Mouse (Mus musculus) neural tube, embryonic 10.5 days (tissue): ENCODE data around the gene Ctla4.

Source experiments
- DNase-seq: peaks from one replicate; pipeline ENCODE4 v3.0.0-alpha.2; 2017; ENCODE audit warnings: low spot score; ENCODE audit errors: extremely low spot score

Ctla4 gene

DNA sequence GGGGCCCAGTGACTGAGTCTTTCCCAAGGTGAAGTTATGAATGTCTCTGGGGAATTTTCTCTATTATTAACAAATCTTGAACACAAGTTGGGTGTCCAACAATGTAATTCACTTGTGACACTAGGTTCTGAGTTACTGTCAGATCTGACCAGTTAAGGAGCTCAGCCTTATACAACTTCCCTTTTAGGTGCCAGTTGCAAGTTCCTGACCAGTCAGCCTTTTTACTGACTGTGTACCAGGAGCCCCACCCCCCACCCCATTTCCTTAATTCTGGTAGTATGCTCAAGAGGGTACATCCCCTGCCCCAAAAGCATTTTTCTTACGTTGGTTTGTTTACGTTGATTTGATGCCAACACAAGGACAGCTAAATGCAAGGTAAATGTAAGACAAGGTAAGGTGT is 21.6 kb upstream of the Ctla4 start:
- no peak for DNase-seq

DNA sequence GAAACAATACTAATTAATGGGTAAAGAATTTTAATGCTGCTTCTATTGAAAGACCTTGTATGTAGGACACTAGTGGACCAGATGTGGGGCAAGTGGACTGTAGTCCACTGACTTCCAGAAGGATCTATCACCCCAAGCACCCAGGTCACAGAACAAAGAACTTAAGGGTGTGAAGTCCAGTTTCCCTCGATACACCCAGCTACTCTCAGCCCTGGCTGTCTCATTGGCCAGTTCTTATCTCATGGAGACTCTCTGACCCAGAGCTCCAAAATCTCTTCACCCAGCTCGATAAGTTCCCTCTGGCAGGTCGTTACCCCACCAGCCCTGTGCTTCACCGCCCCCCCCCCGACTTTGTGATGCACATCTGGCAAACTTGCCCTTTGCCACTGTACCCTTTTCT is 20.8 kb upstream of the Ctla4 start:
- DNase-seq: no peak

DNA sequence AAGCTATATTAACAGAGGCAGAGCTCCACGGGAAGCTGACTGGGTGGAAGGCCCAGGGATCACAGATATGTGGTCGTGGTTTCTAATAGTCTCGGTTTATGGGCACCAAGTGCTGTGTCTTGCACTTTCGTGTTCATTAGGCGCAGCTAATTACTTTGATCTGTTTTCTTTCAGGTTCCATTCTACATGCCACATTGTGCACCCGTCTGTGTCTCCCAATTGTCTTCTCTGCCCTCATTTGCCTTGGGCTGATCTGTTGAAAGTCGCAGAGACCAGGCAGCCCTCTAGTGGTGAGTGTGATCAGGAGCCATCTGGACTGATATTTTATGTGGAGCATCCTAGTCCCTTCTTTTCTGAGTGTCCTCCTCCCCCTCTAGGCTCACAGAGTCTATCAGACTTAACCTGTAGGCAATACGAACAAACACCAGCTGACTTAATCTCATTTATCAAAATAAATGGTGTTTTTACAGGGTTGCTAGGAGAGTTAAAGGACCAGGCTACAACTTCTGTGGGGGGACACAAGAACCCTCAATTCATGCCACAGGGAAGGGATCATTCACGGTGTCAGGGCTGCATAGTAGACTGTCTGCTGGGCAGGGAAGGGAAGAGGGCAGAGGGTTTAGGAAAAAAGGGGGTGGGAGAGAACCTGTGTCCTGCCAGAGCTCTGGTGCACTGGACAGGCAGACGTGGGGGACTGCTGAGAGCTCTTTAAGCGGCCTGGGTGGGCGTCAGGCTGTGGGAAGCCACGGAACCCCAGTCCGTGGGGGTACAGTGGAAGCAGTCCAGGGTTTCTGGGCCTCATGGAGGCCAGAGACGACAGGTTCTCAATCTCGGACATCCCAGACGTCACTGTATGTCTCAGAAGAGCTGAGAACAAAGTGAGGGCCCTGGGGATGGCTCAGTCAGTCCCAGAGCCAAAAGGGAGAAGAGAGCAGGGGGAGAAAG is 18.2 kb upstream of the Ctla4 start:
- peak; percentile 46 for DNase-seq

DNA sequence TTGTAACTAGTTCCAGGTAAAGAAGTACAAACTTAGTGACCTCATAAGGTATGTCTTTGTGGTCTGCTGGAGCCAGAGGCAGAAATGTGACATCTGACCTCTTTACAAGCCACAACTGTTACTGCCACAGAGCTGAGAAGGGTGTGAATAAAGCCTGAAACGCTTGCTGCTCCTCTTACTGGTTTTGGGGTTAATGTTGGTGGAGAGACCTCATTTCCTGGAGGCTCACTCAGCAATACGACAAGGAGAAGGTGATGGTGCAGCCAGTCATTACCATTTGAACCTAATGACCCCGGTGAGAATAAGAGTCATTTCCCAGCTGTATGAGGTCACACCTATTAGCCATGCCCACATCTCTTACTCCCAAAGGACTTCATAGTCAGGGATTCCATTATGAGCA is 11.5 kb upstream of the Ctla4 start:
- no peak for DNase-seq

DNA sequence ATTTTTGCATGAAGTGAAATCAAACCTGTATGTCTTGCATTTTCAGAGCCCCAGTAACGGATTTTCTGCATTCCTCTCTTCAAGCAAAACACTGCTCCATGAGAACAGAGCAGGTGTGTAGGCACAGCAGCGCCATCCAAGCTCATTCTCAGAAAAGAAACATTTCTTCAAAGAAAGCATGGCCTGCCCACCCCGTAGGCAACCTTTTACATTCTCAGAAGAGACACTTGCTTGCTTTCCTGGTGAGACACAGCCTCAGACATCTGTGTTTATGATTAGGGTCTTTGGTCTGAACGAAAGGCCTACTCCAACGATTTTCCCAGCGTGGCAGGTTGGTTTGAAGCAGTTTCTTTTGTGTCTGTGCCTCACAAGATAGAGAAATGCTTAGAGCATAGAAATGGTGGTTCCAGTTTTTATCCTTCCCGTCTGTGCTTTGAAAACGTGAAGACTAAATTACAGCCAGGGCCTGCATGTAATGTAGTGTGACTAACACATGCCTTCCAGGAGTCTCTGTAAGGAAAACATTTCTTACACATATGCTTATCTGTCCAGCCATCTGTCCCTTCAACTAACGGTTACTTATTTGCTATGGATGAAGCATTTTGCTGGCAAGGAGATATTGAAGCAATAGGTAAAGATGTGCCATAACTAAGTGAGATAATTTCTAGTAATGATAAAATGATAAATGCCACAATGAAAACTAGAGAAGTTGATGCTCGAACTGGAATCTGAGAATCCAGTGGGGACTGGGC is 6.5 kb upstream of the Ctla4 start:
- no peak for DNase-seq

DNA sequence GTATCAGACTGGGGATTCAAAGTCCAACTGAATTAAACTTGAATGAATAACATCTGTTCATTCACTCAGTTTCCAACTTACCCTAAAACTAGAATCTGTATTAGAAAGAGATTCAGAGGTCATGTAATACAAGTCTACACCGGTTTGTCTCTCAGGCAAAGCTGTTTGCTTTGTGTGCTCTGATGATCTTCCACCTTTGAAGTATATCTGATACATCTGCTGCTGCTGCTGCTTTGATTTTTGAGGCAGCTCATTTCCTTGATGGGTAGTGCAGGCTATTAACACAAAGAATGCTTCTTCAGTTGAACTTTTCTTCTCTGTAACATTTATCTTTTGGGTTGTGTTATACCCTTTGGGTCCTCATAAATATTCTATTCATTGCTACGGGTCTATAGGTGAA is 4.0 kb upstream of the Ctla4 start:
- DNase-seq: no peak

DNA sequence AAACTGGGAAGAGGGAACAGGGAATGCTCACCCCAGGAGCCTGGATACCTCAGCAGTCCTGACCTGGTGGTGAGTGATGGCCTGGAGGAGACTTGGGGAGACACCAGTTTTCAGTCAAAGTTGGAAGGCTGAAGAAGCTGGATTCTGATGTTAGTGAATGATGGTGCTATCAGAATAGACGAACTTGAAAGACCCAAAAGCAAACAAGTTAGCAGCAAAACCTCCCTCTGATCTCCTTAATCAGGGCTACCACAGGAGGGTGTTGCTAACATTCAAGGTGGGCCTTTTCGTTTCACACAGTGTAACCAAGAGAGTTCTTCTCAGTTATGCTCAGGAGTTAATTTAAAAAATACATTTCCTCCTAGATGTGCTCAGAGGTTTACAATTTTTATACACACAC is 3.5 kb upstream of the Ctla4 start:
- DNase-seq: no peak

DNA sequence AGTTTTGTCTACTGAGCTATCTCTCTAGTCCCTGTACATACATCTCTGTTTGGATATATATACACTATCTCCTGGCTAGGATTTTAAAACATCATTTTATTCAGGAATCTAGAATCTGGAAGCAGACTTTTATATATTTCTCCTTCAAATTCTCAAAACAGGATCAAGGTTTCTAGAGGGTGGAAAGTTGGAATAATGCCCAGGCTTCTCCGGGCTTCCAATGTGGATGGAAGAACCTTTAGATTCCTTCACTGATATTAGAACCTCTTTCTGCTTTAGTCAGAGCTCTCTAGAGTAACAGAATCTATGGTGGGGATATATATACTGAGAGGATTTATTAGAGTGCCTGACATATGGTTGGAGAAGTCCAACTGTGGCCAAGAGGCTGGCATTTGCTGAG is 2.2 kb upstream of the Ctla4 start:
- DNase-seq: no peak

DNA sequence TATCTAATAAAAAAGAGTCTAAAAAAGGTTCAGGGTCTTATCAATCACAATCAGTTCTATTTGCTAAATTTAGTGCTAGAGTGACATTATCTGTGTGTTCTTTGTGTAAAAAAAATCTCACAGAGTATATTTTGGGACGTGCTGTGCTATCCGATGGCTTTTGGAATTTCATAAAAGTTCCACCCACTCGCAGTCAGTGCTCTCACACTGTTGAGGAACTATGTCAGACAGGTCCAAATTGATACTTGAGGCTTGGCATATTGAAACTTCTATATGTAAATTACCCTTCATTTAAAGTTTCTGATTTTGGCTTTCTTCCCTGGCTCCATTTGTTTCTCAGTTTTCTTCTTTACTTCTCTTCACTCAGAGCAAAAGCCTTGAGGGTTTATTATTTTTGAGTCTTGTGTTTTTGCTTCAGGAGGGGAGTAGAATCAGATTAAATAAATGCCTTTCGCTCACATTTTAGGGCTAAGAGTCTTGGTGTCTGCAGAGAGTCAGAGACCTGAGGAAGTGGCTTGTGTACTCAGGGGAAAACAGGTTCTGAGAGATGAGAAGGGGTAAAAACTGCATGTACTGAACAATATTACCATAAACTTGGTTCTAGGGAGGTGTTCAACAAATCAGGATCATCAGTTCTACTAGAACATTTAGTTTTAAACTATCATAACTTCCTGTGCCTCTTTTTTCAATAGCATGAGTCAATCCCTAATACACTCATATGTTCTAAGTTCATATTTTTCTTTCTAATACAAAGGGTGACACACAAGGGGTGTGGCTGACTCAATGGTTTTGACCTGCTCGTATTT is 11.5 kb downstream of the Ctla4 start:
- DNase-seq: no peak

DNA sequence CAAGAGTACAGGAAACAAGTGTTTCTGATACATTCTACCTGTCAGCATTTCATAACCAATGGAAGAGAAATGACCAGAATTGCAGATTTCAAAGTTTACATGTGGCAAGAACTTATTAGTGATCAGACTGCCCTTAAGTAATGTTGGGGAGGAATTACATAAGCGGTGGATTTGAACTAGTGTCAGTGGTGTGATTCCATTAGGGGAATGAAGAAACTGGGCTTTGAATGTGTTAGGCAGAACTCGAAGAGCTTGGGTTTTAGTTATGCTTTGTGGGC is 12.1 kb downstream of the Ctla4 start:
- DNase-seq: no peak

DNA sequence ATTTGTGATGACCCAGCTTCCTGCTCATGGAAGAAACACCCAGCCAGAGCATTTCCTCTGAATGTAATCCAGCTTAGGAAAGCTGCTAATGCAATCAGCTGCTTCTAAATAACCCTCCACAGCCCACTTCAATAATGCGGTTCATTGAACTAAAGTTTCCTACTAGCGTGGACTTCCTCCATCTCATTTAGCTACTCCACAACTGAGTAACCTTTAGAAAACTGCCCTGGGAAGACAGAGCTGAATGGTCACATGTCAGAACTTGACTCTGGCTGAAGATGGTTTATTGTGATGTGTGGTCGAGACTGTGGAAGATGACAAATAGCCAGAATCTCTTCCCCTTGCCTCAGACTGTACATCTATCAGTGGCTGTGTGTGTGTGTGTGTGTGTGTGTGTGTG is 12.4 kb downstream of the Ctla4 start:
- no peak for DNase-seq

DNA sequence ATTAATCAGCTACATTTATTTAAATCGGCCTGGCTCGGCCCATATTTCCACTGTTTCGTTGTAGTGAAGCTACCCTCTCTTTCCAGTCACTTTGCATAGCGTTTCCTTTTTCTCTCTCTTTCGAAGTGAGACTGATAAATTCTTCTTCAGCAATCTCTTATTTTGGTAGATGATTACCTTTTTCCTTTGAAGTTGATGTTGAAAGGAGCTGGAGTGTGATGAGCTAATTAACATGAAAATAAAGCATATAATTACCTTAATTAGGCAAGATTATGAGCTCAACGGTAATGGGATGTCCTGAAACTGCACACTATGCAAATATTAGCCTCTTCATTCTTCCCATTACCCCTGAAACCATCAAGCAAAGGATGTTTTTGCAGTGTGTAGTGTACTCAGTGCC is 15.7 kb downstream of the Ctla4 start:
- DNase-seq: no peak

DNA sequence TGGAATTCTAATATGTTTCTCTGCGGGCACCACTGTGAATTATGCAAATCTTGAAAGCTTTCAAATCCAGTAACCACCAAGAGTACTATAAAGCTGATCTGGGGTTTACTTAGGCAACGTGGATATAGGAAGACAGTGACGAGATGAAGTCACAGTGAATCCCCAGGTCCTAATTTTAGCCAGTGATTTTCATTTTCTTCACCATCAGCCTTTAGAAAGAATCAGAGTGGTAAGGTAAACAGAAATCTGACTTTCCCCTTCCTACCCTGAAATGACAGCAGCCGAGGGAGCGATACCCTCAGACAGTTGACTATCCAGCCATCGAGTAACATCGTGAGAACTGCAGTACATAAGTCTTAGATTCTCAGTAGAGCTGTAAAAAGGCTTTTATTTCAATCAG is 16.3 kb downstream of the Ctla4 start:
- no peak for DNase-seq

DNA sequence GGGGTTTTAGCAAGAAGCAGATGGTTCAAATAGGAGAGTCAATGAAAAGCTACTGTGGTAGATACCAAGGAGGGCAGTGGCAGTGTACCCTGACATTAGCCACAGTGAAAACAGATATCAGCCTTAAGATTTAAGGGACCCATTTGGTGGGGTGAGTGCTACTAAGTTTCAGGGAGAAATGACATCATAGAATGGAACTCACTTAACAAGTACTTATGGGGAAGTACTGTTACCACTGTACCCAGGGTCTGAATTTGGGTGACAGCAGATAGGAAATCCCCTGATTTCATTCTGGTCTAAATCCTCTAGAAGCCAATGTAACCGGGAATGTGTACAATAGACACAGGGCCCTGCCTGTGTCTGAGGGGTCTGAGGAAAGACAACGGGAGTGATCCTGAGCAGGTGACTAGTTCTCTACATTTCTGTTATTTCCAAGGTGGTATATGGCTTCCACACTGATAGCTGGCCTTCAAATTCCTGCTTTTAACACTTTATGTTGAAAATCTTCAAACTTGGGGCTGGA is 17.7 kb downstream of the Ctla4 start:
- no peak for DNase-seq

DNA sequence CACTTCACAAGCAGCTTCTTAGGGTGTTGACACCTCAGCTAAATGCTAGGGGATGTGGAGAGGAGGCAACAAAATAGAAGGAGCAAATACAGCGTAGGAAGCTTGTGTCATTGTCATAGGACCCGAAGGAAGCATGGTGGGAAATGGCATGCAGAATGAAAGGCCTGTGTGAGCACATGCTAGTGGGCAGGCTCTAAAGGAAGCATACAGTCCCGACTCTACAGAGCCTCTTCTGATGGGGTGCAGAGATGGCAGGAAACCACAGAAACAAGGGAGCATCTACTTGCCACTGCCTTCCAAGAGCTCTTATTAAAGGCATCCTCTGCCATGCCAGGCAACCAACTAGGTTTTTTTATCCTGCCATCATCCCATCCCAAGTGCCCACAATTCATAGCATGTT is 20.7 kb downstream of the Ctla4 start:
- DNase-seq: no peak

DNA sequence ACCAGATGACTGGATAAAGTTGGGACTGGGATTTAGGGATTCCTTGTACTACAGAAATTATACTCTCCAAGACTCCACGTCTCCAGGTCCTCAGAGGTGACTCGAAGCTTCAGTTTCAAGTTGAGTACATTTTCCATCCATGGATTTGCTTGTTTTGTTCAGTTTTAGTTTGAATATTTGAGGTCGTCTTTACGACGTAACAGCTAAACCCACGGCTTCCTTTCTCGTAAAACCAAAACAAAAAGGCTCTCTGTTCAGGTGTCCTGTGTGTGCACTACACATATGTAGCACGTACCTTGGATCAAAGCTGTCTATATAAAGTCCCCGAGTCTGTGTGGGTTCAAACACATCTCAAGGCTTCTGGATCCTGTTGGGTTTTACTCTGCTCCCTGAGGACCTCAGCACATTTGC is 22.0 kb downstream of the Ctla4 start:
- no peak for DNase-seq

DNA sequence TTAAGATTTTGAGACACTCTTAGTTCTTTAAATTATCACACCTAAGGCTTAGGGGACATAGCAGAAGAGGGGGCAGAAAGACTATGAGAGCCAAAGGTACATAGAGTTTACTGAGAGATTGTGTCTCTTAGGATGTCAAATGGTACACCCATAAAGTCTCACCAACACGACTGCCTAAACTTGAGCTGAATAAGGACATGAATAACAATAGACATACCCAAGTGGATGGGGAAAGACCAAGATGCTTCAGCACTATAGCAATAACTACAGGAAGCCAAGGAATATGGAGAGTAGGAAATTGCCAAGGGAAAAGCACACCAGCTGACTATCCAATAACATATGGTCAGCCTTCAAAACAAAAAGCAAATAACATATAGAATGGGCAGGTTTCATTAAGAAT is 22.9 kb downstream of the Ctla4 start:
- DNase-seq: no peak

DNA sequence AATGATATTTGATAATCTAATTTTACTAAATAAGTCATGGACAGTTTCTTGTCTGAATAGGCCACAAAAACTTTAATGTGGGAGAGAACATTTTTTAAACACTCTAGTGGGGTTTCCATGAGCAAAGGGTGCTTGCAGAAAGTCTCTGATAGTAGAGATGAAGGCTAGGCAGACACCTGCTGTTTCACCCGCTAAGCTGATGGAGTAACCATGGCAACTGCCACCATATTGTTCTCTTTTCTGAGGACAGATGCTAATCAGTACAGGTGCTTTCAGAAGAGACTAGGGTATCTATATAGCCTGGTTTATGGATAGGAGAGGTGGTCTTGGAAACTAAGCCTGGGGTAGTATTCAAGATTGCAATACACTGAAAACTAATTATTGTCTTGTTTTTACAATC is 24.0 kb downstream of the Ctla4 start:
- no peak for DNase-seq

DNA sequence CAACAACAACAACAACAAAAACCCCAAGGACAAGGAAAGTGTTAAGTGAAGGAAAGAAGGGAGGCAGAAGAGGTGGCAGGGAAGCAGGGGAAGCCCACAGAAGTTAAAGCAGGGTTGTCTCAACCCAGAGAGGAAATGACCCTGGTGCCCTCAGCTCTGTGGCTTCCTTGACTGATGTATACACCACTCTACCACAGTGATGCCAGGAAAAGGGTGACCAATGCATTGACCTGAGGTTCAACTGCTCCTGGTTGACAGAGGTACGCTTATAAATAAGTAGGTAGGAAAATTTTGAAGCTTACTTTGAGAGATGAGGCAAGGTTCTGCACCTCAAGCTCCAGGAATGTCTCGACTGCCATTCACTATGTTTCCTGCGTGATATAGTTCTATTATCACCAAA is 24.8 kb downstream of the Ctla4 start:
- DNase-seq: no peak

DNA sequence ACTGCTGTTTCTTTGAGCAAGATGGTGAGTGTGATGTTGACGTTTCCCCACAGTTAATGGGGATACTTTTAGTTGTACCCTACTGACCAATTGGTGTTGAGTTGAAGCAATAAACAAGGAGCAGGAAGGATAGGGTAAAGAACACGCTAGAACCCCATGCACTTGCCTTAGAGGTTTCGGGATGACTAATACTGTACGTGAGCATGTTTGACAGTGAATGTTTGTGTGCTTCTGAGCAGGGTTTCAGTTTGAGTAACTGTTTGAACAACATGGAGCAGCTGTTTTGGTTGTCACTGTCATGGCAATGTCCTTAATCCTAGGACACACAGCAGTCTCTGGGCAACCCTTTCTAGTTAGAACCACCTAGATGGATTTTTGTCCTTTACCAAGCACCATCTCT is 26.5 kb downstream of the Ctla4 start:
- no peak for DNase-seq

DNA sequence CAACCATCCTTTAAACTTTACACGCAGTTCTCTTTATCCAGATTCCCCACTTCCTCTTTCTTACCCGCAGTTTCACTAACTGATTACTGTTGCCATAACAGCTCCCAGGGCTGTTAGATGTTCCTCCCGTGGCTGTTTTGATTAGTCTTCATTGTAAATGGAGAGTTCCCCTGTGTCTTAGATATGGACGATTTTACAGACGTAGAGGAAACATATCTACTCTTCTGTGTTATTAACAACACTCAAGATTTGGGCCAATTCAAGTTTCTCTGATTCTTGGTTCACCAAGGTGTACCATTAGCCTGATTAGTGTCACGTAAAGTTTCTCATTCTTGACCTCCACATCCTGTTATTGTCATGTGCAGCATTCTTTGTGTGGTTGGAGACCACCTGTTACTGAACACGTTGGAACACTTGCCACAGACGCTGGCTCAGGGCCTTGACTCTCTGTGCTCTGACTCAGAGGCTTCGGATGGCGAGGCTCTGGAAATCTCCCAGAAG is 29.5 kb downstream of the Ctla4 start:
- DNase-seq: no peak
